Mouse (Mus musculus) lung, postnatal 0 days (tissue): ENCODE measurements around the gene Zfp341.

ENCODE experiments used
- CTCF ChIP-seq: IDR thresholded peaks from 2 replicates; pipeline ENCODE4 v1.5.1; 2016; ENCODE audit warnings: antibody characterized with exemption, mild to moderate bottlenecking
- EP300 ChIP-seq: IDR thresholded peaks from 2 replicates; pipeline ENCODE4 v1.6.1; 2016; ENCODE audit warnings: antibody characterized with exemption, mild to moderate bottlenecking, control low read depth

- TF ChIP-seq CTCF (no peak), EP300 (no peak)
These were observed 43.8 kb downstream of the Zfp341 start for GRCm38 (mm10) chr2:154656710-154657485.
